Mouse (Mus musculus): ENCODE results near the gene Kif24. TPM values are rescaled to one million over a fixed set of nuclear protein-coding genes. Genes with fewer than 3 reads are reported as not detected.
"Not testable (repeated sequence)": the region's sequence is repeated elsewhere in the genome, so short reads cannot be mapped to it uniquely, and the experiment has no call there.

Gene Kif24
- polyA plus RNA-seq, 1 experiment: 1.6 TPM

GRCm38 (mm10) chr4:41471384-41471689 lies 6.7 kb upstream of the Kif24 start:
- TF ChIP-seq CTCF (IDR thresholded peaks at IDR 0.05; ENCODE audit: extremely low read depth, insufficient read depth, insufficient read length, insufficient replicate concordance) (no peak), POLR2A (IDR thresholded peaks at IDR 0.05; ENCODE audit: low read depth, low read length) (no peak)
- Histone ChIP-seq H3K36me3 (ENCODE audit: control insufficient read depth, insufficient read depth, low read length) (no peaks in the 10 kb centered on the region), H3K4me1 (ENCODE audit: control insufficient read depth, insufficient read depth, insufficient read length) (no peaks in the 10 kb centered on the region; the same call in 1 of the 2 replicates), H3K27ac (ENCODE audit: insufficient read depth, low read length) (no peak overlapping the region), H3K4me3 (ENCODE audit: extremely low read depth, insufficient read depth, insufficient read length) (no peak overlapping the region), H3K27me3 (ENCODE audit: control insufficient read depth, insufficient read depth, low read length) (no peaks in the 10 kb centered on the region)
- no peak for DNase-seq (ENCODE audit: low read depth in 1 of 2, low spot score in 2 of 2)
- WGBS: 82% methylated on average over 1 of the region's 1 CpGs

GRCm38 (mm10) chr4:41470684-41471383 lies 6.1 kb upstream of the Kif24 start:
- Histone ChIP-seq H3K27me3 (ENCODE audit: control insufficient read depth, insufficient read depth, low read length) (no peaks in the 10 kb centered on the region), H3K36me3 (ENCODE audit: control insufficient read depth, insufficient read depth, low read length) (no peaks in the 10 kb centered on the region), H3K4me1 (ENCODE audit: control insufficient read depth, insufficient read depth, insufficient read length) (no peaks in the 10 kb centered on the region; the same call in 1 of the 2 replicates), H3K4me3 (ENCODE audit: extremely low read depth, insufficient read depth, insufficient read length) (no peak overlapping the region), H3K27ac (ENCODE audit: insufficient read depth, low read length) (no peak overlapping the region)
- no peak for DNase-seq (ENCODE audit: low read depth in 1 of 2, low spot score in 2 of 2)
- 85% methylated on average over 5 of the region's 5 CpGs for WGBS
- no peak for TF ChIP-seq POLR2A (IDR thresholded peaks at IDR 0.05; ENCODE audit: low read depth, low read length)
- TF ChIP-seq CTCF (IDR thresholded peaks at IDR 0.05; ENCODE audit: extremely low read depth, insufficient read depth, insufficient read length, insufficient replicate concordance): no peak

- Histone ChIP-seq H3K4me1 (ENCODE audit: control insufficient read depth, insufficient read depth, insufficient read length) (peaks cover 4% of the 10 kb centered on the region; the same call in 1 of the 2 replicates), H3K4me3 (ENCODE audit: extremely low read depth, insufficient read depth, insufficient read length) (no peak overlapping the region), H3K36me3 (ENCODE audit: control insufficient read depth, insufficient read depth, low read length) (no peaks in the 10 kb centered on the region), H3K27ac (ENCODE audit: insufficient read depth, low read length) (no peak overlapping the region), H3K27me3 (ENCODE audit: control insufficient read depth, insufficient read depth, low read length) (no peaks in the 10 kb centered on the region)
- no peak for TF ChIP-seq CTCF (IDR thresholded peaks at IDR 0.05; ENCODE audit: extremely low read depth, insufficient read depth, insufficient read length, insufficient replicate concordance)
- no peak for TF ChIP-seq POLR2A (IDR thresholded peaks at IDR 0.05; ENCODE audit: low read depth, low read length)
- DNase-seq (ENCODE audit: low read depth in 1 of 2, low spot score in 2 of 2): no peak
- WGBS: 85% methylated on average over 7 of the region's 7 CpGs
These were observed 5.5 kb upstream of the Kif24 start for GRCm38 (mm10) chr4:41470051-41470683.

- no peak overlapping the region for H3K27ac ChIP-seq (ENCODE audit: insufficient read depth, low read length)
These were observed 4.5 kb upstream of the Kif24 start for GRCm38 (mm10) chr4:41469199-41469598.

GRCm38 (mm10) chr4:41468396-41469080 lies 3.9 kb upstream of the Kif24 start:
- Histone ChIP-seq H3K4me3 (ENCODE audit: extremely low read depth, insufficient read depth, insufficient read length) (no peak overlapping the region), H3K27ac (ENCODE audit: insufficient read depth, low read length) (no peak overlapping the region)
- WGBS: 50% methylated on average over 17 of the region's 17 CpGs

More at GRCm38 (mm10) chr4:41469199-41469598, 4.5 kb upstream of the Kif24 start:
- DNase-seq (ENCODE audit: low read depth in 1 of 2, low spot score in 2 of 2): no peak
- 52% methylated on average over 10 of the region's 10 CpGs for WGBS
- H3K4me3 ChIP-seq (ENCODE audit: extremely low read depth, insufficient read depth, insufficient read length): no peak overlapping the region
- no peaks in the 10 kb centered on the region for H3K36me3 ChIP-seq (ENCODE audit: control insufficient read depth, insufficient read depth, low read length)
- TF ChIP-seq CTCF (IDR thresholded peaks at IDR 0.05; ENCODE audit: extremely low read depth, insufficient read depth, insufficient read length, insufficient replicate concordance) (no peak), POLR2A (IDR thresholded peaks at IDR 0.05; ENCODE audit: low read depth, low read length) (no peak)
- H3K27me3 ChIP-seq (ENCODE audit: control insufficient read depth, insufficient read depth, low read length): no peaks in the 10 kb centered on the region
- H3K4me1 ChIP-seq (ENCODE audit: control insufficient read depth, insufficient read depth, insufficient read length): peaks cover 4% of the 10 kb centered on the region; the same call in 1 of the 2 replicates

GRCm38 (mm10) chr4:41465287-41465665 lies 589 bp upstream of the Kif24 start:
- Histone ChIP-seq H3K4me1 (ENCODE audit: control insufficient read depth, insufficient read depth, insufficient read length) (peaks cover 6% of the 10 kb centered on the region; the same call in 1 of the 2 replicates), H3K36me3 (ENCODE audit: control insufficient read depth, insufficient read depth, low read length) (no peaks in the 10 kb centered on the region), H3K27ac (ENCODE audit: insufficient read depth, low read length) (peak overlapping the region; percentile 55; the same call in 1 of the 2 replicates), H3K27me3 (ENCODE audit: control insufficient read depth, insufficient read depth, low read length) (no peaks in the 10 kb centered on the region), H3K4me3 (ENCODE audit: extremely low read depth, insufficient read depth, insufficient read length) (peak overlapping the region; percentile 86)
- 15% methylated on average over 17 of the region's 17 CpGs for WGBS
- no peak for DNase-seq (ENCODE audit: low read depth in 1 of 2, low spot score in 2 of 2)
- TF ChIP-seq CTCF (IDR thresholded peaks at IDR 0.05; ENCODE audit: extremely low read depth, insufficient read depth, insufficient read length, insufficient replicate concordance) (no peak), POLR2A (IDR thresholded peaks at IDR 0.05; ENCODE audit: low read depth, low read length) (no peak)

More at GRCm38 (mm10) chr4:41468396-41469080, 3.9 kb upstream of the Kif24 start:
- Histone ChIP-seq H3K27me3 (ENCODE audit: control insufficient read depth, insufficient read depth, low read length) (no peaks in the 10 kb centered on the region), H3K36me3 (ENCODE audit: control insufficient read depth, insufficient read depth, low read length) (no peaks in the 10 kb centered on the region), H3K4me1 (ENCODE audit: control insufficient read depth, insufficient read depth, insufficient read length) (peaks cover 6% of the 10 kb centered on the region; the same call in 1 of the 2 replicates)
- peak; percentile 18; the same call in 1 of the 2 replicates for TF ChIP-seq CTCF (IDR thresholded peaks at IDR 0.05; ENCODE audit: extremely low read depth, insufficient read depth, insufficient read length, insufficient replicate concordance)
- no peak for TF ChIP-seq POLR2A (IDR thresholded peaks at IDR 0.05; ENCODE audit: low read depth, low read length)
- peak in 1 of 2 experiments; percentile 27 for DNase-seq (ENCODE audit: low read depth in 1 of 2, low spot score in 2 of 2)

- DNase-seq (ENCODE audit: low read depth in 1 of 2, low spot score in 2 of 2); H3K4me1 ChIP-seq (ENCODE audit: control insufficient read depth, insufficient read depth, insufficient read length); H3K27ac ChIP-seq (ENCODE audit: insufficient read depth, low read length); H3K4me3 ChIP-seq (ENCODE audit: extremely low read depth, insufficient read depth, insufficient read length); H3K36me3 ChIP-seq (ENCODE audit: control insufficient read depth, insufficient read depth, low read length); H3K27me3 ChIP-seq (ENCODE audit: control insufficient read depth, insufficient read depth, low read length): not testable (repeated sequence)
- WGBS: 14% methylated on average over 3 of the region's 3 CpGs
These were observed 1.5 kb downstream of the Kif24 start for GRCm38 (mm10) chr4:41463051-41463738.

Measured in spleen, adult 2 months (tissue).